Mouse (Mus musculus) heart, postnatal 10 days (tissue): ENCODE data around the gene Abhd15. TPM values are rescaled to one million over a fixed set of nuclear protein-coding genes. Genes with fewer than 3 reads are reported as not detected.

Experiments
- DNase-seq, 2 experiments: peaks; one replicate each; pipeline ENCODE4 v3.0.0; 2021
- intact Hi-C: fragments of 180-260 bp; cut with DNase I; formaldehyde crosslinking; loops from one replicate; pipeline ENCODE4 v1.15.1; 2025
- total RNA-seq, 2 experiments: library from RNA; stranded (reverse); gene quantifications; 2 replicates each; pipeline ENCODE4 v1.2.3; 2021

Abhd15 gene
- total RNA-seq, 2 experiments from 2014 or later = 1.7 to 4.5 TPM

GRCm38 (mm10) chr11:77492311-77492871, 22.5 kb upstream of the Abhd15 start:
- no peak for DNase-seq
- intact Hi-C loops = loop anchor here (10.0 kb wide), 1 partner anchor 302 kb away; no protein-coding TSS in a partner anchor

DNA sequence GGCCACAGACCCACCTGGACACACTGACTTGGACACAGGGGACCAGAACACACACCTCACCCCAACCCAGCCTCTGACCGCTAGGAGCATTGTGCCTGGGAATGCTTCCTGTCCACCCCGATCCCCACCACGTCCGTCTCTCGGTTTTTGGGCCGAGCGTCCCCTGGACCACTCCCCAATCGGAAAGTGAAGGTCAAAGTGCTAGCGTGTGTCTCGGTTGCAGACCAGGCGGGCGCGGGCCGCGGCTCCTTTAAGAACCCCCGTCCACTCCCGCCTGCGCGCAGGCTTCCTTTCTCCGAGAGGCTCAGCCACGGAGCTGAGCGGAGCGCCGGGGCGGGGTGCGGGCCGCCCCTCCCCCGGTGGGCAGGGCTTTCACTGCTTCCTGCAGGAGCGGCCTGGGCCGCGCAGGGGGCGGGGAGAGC, 22.0 kb upstream of the Abhd15 start:
- intact Hi-C loops = loop anchor here (10.0 kb wide), 1 partner anchor 302 kb away; no protein-coding TSS in a partner anchor
- peak; percentile 94 to 95 for DNase-seq

DNA sequence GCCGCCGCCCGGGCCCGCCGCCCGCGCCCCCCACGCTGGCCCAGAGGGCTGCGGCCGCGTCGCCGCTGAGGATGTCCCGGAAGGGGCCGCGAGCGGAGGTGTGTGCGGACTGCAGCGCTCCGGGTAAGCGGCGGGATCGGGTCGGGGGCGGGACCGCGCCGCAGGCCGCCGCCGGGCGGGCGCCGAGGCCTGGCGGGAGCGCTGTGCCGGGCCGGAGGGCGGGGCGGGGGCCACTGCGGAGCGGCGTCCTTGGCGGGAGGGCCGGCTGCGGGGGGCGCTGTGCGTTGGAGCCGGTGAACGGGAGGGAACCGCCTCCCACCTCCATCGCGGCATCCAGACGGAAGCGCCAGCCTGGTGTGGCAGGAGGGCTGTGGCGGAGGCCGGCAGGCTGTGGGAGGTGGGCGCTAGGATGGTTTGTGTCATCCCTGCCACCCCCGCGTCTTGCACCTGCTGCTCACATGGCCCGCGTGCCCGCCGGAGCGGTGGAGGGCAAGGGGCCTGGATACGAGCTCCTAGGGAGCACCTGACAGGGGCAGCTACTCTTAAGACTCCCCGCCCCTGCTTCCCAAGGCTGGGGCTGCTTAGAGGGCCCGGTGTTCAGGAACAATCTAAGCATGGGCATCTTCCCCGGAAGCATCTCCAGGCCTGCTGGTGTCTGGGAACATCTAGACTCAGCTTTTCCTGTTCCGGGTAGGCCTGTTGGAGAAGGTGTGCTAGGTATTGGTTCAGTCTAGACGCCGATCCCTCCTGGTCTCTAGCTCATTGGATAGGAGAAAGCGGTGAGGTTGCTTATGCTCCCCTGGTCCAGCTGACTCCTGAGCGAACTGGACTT, 21.2 kb upstream of the Abhd15 start, which contains the start of gene Git1:
Gene Git1 (plus strand): TSS at position 51 of the 832 bp plus-strand sequence.
- intact Hi-C loops = loop anchor here (10.0 kb wide), 1 partner anchor 301 kb away; no protein-coding TSS in a partner anchor
- peak; percentile 53 to 62 for DNase-seq

GRCm38 (mm10) chr11:77494344-77494676, 20.6 kb upstream of the Abhd15 start:
- intact Hi-C loops = loop anchor here (10.0 kb wide), 1 partner anchor 300 kb away; no protein-coding TSS in a partner anchor
- no peak for DNase-seq

- intact Hi-C loops = loop anchor here (10.0 kb wide), 1 partner anchor 300 kb away; no protein-coding TSS in a partner anchor
- DNase-seq = no peak
Observed at GRCm38 (mm10) chr11:77494782-77495181, 20.1 kb upstream of the Abhd15 start.

- intact Hi-C loops = loop anchor here (10.0 kb wide), 1 partner anchor 299 kb away; no protein-coding TSS in a partner anchor
Observed at GRCm38 (mm10) chr11:77495507-77495906, 19.4 kb upstream of the Abhd15 start.

GRCm38 (mm10) chr11:77497341-77497756, 17.6 kb upstream of the Abhd15 start:
- DNase-seq = peak; percentile 76 to 84
- intact Hi-C loops = loop anchor here (10.0 kb wide), 1 partner anchor 297 kb away; no protein-coding TSS in a partner anchor

More at GRCm38 (mm10) chr11:77495507-77495906, 19.4 kb upstream of the Abhd15 start:
- DNase-seq = no peak

DNA sequence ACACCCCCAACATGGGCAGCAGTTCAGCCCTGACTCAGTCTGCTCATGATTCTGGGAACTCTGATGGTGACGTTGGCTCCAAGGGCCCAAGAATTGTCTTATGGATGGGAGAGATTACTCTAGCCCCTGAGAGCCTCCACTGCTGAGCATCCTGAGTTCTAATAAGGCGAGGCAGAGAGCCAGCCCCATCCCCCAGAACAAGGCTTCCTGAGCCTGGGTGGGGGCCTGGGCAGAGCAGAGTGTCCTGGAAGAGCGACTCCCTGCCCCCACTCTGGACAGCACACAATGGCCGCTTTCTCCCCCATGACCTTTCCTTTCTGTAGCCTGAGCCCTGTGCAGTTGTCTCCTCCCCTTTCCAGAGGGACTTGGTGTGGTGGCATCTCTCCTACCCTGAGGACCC, 17.1 kb upstream of the Abhd15 start:
- intact Hi-C loops = loop anchor here (10.0 kb wide), 1 partner anchor 297 kb away; no protein-coding TSS in a partner anchor
- peak; percentile 56 to 66 for DNase-seq

DNA sequence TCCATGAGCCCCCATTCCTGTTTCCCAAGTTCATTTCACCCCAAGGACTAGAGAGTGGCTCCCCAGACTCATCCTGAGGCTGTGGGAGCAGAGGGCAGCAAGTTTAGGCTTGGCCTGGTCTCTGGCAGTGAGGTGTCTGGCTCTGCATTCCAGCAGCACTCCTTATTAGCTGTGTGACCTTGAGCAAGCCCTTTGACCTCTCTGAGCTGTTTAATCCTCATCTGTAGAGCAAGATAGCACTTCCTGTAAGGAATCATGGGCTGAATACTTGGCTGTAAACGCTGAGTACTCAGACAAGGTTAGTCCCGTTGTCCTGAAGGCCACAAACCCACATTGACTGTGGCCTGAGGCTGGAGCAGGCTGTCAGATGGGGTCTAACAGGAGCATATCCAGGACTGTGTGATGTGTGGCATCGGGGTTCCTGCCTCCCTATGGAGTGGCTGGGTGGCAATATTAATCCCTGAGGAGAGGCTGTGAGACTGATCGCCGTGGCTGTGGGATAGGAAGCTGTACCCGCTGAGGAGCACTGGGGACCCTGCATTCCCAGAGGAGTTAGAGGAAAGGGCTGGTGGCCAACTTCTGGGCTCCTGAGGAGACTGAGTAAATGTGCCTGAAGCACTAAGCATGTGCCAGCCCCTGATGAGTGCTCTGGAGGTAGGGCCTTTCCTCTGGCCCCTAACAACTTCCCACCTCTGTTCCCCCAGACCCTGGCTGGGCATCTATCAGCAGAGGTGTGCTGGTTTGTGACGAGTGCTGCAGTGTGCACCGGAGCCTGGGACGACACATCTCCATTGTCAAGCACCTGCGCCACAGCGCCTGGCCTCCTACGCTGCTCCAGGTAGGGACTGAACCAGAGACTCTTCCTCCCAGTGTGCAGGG, 16.4 kb upstream of the Abhd15 start:
- DNase-seq = no peak
- intact Hi-C loops = loop anchor here (10.0 kb wide), 1 partner anchor 296 kb away; no protein-coding TSS in a partner anchor

DNA sequence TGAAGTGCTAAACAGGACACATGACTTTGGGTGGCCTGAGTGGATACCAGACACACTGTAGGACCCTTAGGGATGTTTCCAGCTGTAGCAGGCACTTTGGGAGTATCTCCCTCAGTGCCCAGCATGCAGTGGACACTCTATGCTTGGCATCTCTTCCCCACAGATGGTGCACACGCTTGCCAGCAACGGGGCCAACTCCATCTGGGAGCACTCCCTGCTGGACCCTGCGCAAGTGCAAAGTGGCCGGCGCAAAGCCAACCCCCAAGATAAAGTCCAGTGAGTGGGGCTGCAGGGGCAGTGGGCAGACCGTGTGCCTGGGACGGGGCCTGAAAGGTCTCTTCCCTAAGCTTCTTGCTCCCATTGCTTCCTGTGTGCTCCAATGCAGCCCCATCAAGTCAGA, 15.6 kb upstream of the Abhd15 start:
- peak in 1 of 2 experiments; percentile 53 for DNase-seq
- intact Hi-C loops = loop anchor here (10.0 kb wide), 1 partner anchor 295 kb away; no protein-coding TSS in a partner anchor

- intact Hi-C loops = loop anchor here (1.0 kb wide), 1 partner anchor 9 kb away; no protein-coding TSS in a partner anchor
Observed at GRCm38 (mm10) chr11:77500361-77501325, 14.3 kb upstream of the Abhd15 start.

GRCm38 (mm10) chr11:77501392-77501791, 13.5 kb upstream of the Abhd15 start:
- intact Hi-C loops = loop anchor here (1.0 kb wide), 1 partner anchor 10 kb away; no protein-coding TSS in a partner anchor
- peak; percentile 84 to 87 for DNase-seq

More at GRCm38 (mm10) chr11:77500361-77501325, 14.3 kb upstream of the Abhd15 start:
- DNase-seq = no peak

DNA sequence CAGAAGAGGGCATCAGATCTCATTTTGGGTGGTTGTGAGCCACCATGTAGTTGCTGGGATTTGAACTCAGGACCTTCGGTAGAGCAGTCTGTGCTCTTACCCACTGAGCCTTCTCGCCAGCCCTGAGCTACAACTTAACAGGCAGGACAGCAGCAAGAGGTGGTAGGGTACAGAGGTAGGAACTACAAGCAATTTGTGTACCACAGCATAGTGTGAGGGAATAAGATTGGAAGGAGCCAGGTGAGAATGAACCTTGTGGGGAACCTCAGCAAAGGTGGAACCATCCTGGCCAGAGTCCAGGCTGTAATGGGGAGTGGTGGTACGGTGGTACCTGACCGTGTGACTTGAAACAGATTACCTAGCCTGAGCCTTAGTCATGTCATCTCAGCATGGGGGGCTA, 12.9 kb upstream of the Abhd15 start:
- intact Hi-C loops = loop anchor here (1.0 kb wide), 1 partner anchor 11 kb away; no protein-coding TSS in a partner anchor
- DNase-seq = no peak

GRCm38 (mm10) chr11:77502481-77502880, 12.4 kb upstream of the Abhd15 start:
- intact Hi-C loops = no loop called here
- no peak for DNase-seq

- intact Hi-C loops = no loop called here
- peak; percentile 60 to 69 for DNase-seq
Observed at GRCm38 (mm10) chr11:77503511-77503910, 11.4 kb upstream of the Abhd15 start.

DNA sequence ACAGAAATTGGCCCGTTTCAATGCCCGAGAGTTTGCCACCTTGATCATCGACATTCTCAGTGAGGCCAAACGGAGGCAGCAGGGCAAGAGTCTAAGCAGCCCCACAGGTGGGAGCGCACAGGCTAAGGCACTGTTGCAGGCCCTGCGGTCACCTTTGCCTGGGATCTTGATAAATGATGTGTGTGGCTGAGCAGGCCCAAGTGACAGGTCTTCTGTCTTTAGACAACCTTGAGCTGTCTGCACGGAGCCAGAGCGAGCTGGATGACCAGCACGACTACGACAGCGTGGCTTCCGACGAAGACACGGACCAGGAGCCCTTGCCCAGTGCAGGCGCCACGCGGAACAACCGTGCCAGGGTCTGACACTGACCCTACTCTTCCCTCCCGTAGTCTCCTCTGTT, 10.5 kb upstream of the Abhd15 start:
- intact Hi-C loops = no loop called here
- no peak for DNase-seq

- intact Hi-C loops = loop anchor here (5.0 kb wide), 1 partner anchor 122 kb away; no protein-coding TSS in a partner anchor
- no peak for DNase-seq
Observed at GRCm38 (mm10) chr11:77505291-77505980, 9.5 kb upstream of the Abhd15 start.

DNA sequence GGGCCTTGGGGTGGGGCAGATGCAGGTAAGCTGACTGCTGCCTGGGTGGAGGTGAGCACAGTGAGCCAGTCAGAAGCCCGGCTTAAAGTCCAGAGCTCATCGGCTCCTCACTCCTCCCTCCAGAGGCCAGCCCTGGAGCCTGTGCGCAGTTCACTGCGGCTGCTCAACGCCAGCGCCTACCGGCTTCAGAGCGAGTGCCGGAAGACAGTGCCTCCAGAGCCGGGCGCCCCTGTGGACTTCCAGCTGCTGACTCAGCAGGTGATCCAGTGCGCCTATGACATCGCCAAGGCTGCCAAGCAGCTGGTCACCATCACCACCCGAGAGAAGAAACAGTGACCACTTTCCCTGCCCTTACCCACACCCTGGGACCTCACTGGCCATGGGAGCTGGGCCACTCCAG, 8.6 kb upstream of the Abhd15 start:
- no peak for DNase-seq

More for the DNA sequence above, 8.6 kb upstream of the Abhd15 start:
- intact Hi-C loops = loop anchor here (5.0 kb wide), 1 partner anchor 121 kb away; no protein-coding TSS in a partner anchor
